Mouse (Mus musculus): Measurements from ENCODE around the gene Cib3. TPM values are rescaled to one million over a fixed set of nuclear protein-coding genes. Genes with fewer than 3 reads are reported as not detected.

Gene Cib3
- total RNA-seq (2021) = not detected
- long read RNA-seq, experiment 1, partial matches to known transcripts = 1 of 1 reads
- long read RNA-seq, experiment 1, other reads (novel, unspliced or antisense) = 0 of 1 reads
- long read RNA-seq, experiment 2 = 0 reads

- peak in 1 of 2 experiments; percentile 4 for DNase-seq (ENCODE audit: low spot score in 2 of 2)
These were observed at the start of gene Cib3 for GRCm38 (mm10) chr8:72212751-72213150. Cib3 (minus strand) TSS chr8:72212837.

GRCm38 (mm10) chr8:72261872-72262271 is 49.2 kb upstream of the Cib3 start:
- DNase-seq (ENCODE audit: low spot score in 2 of 2) = no peak

GRCm38 (mm10) chr8:72261431-72261830 is 48.8 kb upstream of the Cib3 start:
- no peak for DNase-seq (ENCODE audit: low spot score in 2 of 2)

DNA sequence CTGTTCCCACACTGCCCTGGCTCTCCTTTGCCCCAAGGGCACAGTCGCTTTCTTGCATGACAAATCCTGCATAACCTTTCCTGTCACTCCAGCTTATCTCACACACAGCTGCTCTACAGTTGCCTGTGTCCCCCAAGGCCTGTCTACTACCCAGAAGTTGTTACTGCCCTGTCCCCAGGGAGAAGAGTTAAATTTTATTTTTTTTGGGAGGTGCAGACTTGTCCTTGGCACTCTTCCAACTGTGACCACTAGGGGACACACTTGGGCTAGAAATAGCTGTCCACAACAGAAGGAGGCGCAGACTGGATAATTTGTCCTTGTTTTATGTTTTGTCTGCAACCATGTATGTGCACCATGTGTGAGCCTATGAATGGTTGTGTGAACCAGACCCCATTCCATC is 48.4 kb upstream of the Cib3 start:
- peak in 1 of 2 experiments; percentile 21 for DNase-seq (ENCODE audit: low spot score in 2 of 2)

- no peak for DNase-seq (ENCODE audit: low spot score in 2 of 2)
These were observed 47.9 kb upstream of the Cib3 start for GRCm38 (mm10) chr8:72260585-72260984.

DNA sequence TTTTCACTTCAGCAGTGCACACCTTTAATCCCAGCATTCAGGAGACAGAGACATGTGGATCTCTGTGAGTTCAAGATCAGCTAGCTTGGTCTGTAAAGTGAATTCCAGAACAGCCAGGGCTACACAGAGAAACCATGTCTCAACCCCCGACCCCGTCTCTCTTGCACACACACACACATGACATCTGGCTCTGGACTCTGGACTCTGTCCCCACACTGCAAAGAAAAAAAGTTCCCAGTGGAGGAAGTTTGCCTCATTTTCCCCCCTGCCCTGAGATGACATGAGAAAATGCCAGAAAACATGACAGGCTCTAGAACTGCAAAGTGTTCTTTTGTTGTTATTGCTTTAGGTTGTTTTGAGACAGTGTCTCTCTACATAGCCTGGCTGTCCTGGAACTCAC is 47.2 kb upstream of the Cib3 start:
- DNase-seq (ENCODE audit: low spot score in 2 of 2) = no peak

DNA sequence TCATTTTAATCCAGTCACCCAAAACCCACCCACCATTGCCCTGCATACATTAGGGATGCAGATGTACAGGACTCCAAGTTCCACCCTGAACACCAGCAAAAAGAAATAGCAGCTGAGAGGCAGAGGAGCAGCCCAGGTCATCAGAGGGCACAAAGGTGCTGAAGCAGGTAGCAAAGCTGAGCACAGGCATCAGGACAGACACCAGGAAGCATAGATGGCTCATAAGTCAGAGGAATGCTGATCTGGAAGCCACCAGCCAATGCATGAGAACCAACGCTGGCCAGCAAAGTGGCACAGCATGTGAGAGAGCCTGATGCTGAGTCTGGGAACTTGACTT is 45.2 kb upstream of the Cib3 start:
- DNase-seq (ENCODE audit: low spot score in 2 of 2) = no peak

- peak in 1 of 2 experiments; percentile 25 for DNase-seq (ENCODE audit: low spot score in 2 of 2)
These were observed 44.7 kb upstream of the Cib3 start for GRCm38 (mm10) chr8:72257171-72257901.

DNA sequence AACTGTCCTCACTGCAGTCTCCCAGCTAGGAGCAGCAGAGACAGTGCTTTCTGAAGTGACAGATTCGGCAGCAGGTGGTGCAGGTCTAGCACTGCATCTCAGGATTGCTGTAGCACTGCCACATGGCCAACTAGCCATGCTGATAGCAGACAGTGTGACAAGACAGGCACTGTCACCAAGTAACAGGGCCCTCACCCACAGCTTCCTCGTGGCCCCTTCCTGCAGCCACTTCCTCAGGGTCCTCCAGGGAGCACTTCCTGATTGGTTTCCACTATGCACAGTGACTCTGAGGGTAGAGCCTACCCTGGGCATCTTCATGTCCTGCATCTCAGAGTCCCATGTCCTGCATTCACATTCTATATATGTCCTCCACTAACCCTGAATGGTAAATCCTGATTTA is 32.0 kb upstream of the Cib3 start:
- DNase-seq (ENCODE audit: low spot score in 2 of 2) = no peak

GRCm38 (mm10) chr8:72242226-72242625 is 29.6 kb upstream of the Cib3 start:
- DNase-seq (ENCODE audit: low spot score in 2 of 2) = no peak

GRCm38 (mm10) chr8:72240951-72241350 is 28.3 kb upstream of the Cib3 start:
- no peak for DNase-seq (ENCODE audit: low spot score in 2 of 2)

DNA sequence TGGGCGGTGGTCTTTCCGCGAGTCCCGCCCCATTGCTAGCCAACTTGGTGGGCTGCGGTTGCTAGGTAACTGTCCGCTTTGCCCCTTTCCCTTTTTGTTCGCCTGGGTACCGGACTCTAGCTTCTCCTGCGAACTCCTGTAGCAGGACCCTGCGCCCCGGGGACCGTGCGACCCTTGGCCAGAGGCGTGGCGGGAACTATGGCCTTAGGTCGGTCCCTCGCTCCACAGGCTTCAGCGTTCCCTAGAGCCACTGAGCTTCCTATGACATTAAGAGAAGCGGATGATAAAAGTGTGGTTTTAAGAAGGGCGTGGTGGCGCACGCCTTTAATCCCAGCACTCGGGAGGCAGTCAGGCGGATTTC is 27.7 kb upstream of the Cib3 start:
- DNase-seq (ENCODE audit: low spot score in 2 of 2) = no peak

- DNase-seq (ENCODE audit: low spot score in 2 of 2) = peak; percentile 98
These were observed 27.1 kb upstream of the Cib3 start, which contains the start of gene Ap1m1 for GRCm38 (mm10) chr8:72239499-72240402. Ap1m1 (plus strand) TSS chr8:72240018.

GRCm38 (mm10) chr8:72222656-72223055 is 10.0 kb upstream of the Cib3 start:
- DNase-seq (ENCODE audit: low spot score in 2 of 2) = no peak

GRCm38 (mm10) chr8:72220758-72221157 is 8.1 kb upstream of the Cib3 start:
- no peak for DNase-seq (ENCODE audit: low spot score in 2 of 2)

- peak; percentile 87 to 88 for DNase-seq (ENCODE audit: low spot score in 2 of 2)
These were observed 7.1 kb upstream of the Cib3 start, which contains the start of gene Fam32a for GRCm38 (mm10) chr8:72219541-72220363. Fam32a (plus strand) TSS chr8:72219730.

DNA sequence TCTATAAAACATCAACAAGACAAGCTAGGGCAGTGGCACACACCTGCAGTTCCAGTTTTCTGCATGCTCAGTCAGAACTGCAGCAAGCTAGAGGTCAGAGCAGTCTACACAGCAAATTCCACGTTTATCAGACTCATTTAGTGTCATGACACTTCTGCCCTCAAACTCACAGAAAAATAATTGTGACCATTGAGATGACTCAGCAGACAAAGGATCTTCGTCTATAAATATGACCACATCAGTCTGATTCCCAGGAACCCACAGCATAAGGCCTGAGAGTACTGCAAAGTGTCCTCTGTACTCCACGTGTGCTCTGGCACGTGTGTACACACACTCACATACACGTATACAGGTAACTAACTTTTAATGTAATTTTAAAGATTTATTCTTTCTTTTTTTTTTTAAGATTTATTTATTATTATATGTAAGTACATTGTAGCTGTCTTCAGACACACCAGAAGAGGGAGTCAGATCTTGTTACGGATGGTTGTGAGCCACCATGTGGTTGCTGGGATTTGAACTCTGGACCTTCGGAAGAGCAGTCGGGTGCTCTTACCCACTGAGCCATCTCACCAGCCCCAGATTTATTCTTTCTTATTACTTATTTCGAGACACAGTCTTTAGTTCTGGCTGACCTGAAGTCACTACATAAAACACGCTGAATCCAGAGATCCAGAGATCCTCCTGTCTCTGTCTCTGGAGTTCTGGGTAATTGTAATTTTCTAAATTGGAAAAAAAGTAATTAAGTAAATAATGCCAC is 6.3 kb upstream of the Cib3 start:
- DNase-seq (ENCODE audit: low spot score in 2 of 2) = no peak

DNA sequence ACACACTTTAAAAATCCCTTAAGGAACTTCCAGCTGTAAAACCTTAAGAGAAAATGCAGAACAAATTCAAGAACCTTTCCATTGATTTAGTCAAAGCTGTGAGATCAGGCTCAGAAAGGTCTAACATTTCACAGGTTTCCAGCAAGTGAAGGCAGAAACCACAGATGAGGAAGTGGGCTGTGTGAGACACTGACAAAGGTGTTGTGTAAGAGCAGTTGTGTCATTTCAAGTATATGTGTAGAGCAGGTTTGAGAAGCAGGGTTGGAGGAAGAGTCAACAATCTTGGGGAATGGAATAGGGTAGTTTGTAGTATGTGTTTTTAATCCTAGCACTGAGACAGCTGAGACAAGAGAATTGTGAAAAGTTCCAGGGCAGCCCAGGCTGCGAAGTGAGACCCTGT is 3.2 kb upstream of the Cib3 start:
- DNase-seq (ENCODE audit: low spot score in 2 of 2) = no peak

- no peak for DNase-seq (ENCODE audit: low spot score in 2 of 2)
These were observed 2.4 kb upstream of the Cib3 start for GRCm38 (mm10) chr8:72215060-72215459.

- no peak for DNase-seq (ENCODE audit: low spot score in 2 of 2)
These were observed 899 bp upstream of the Cib3 start, which contains the start of gene Gm11034 for GRCm38 (mm10) chr8:72213536-72213935. Gm11034 (minus strand) TSS chr8:72213636.
